Mouse (Mus musculus) intestine, postnatal 0 days (tissue): ENCODE results near the gene Gm12695. TPM values are rescaled to one million over a fixed set of nuclear protein-coding genes. Genes with fewer than 3 reads are reported as not detected.

ENCODE experiments used
- ATAC-seq: fragments of 200-750 bp; cut with Nextera tagmentation; 2 replicates; pipeline ENCODE4 v1.8.0; 2017; ENCODE audit warnings: mild to moderate bottlenecking, moderate TSS enrichment, moderate library complexity
- H3K27ac ChIP-seq: fragments of 300-500 bp; sonication (generic); 2 replicates; pipeline ENCODE4 v1.5.1; 2014; ENCODE audit warnings: mild to moderate bottlenecking, low read depth, low read length, moderate library complexity
- H3K27me3 ChIP-seq: fragments of 300-500 bp; sonication (generic); replicated peaks from 2 replicates; pipeline ENCODE4 v1.6.1; 2014; ENCODE audit warnings: low read length, mixed read lengths; ENCODE audit not compliant: control insufficient read depth, insufficient read depth
- H3K36me3 ChIP-seq: fragments of 300-500 bp; sonication (generic); 2 replicates; pipeline ENCODE4 v1.6.1; 2014; ENCODE audit warnings: mild to moderate bottlenecking, moderate library complexity; ENCODE audit not compliant: control insufficient read depth, insufficient read depth
- H3K4me1 ChIP-seq: fragments of 300-500 bp; sonication (generic); replicated peaks from 2 replicates; pipeline ENCODE4 v1.6.1; 2014; ENCODE audit warnings: antibody characterized with exemption, low read length, mixed read lengths; ENCODE audit not compliant: control insufficient read depth, insufficient read depth
- H3K4me2 ChIP-seq: fragments of 300-500 bp; sonication (generic); replicated peaks from 2 replicates; pipeline ENCODE4 v1.6.1; 2014; ENCODE audit warnings: low read depth, mild to moderate bottlenecking, moderate library complexity
- H3K4me3 ChIP-seq: fragments of 300-500 bp; sonication (generic); 2 replicates; pipeline ENCODE4 v1.5.1; 2014; ENCODE audit warnings: low read depth, low read length
- H3K9ac ChIP-seq: fragments of 300-500 bp; sonication (generic); 2 replicates; pipeline ENCODE4 v1.6.1; 2014; ENCODE audit warnings: mild to moderate bottlenecking, low read depth, low read length
- H3K9me3 ChIP-seq: fragments of 300-500 bp; sonication (generic); 2 replicates; pipeline ENCODE4 v1.6.1; 2016; ENCODE audit warnings: mixed run types; ENCODE audit not compliant: control insufficient read depth
- CTCF ChIP-seq: sonication (generic); IDR thresholded peaks from 2 replicates; pipeline ENCODE4 v1.5.1; 2016; ENCODE audit warnings: low read depth, mild to moderate bottlenecking, control low read depth, antibody characterized with exemption, moderate library complexity
- WGBS: fragments of 180-500 bp; shearing (Covaris S2); extraction: QIAGEN DNeasy Blood & Tissue Kit; methylation state at CpG from one replicate; pipeline ENCODE4 v1.1.7; 2014; 5-methylcytosine and 5-hydroxymethylcytosine counted together
- polyA plus RNA-seq: library from polyadenylated mRNA; unstranded; fragments of >200 nt; fragmentation: Nextera tagmentation; extraction: Ambion mirVana; gene quantifications from 2 replicates; pipeline ENCODE4 v1.2.1, GENCODE M21; 2015

Gene Gm12695
- polyA plus RNA-seq: not detected in 2 replicates

GRCm38 (mm10) chr4:96785086-96785485 lies at the start of gene Gm12695:
Gm12695 (minus strand) TSS chr4:96785186.
- Histone ChIP-seq H3K27ac (no peak within 1 kb of the TSS), H3K9ac (no peak within 1 kb of the TSS), H3K4me2 (no peak within 1 kb of the TSS), H3K27me3 (no peaks in the 10 kb centered on the region), H3K36me3 (no peaks in the 10 kb centered on the region), H3K4me3 (no peak within 1 kb of the TSS), H3K9me3 (no peaks in the 10 kb centered on the region), H3K4me1 (no peaks in the 10 kb centered on the region)
- TF ChIP-seq CTCF: no peak
- WGBS: 91% methylated on average over 3 of the region's 3 CpGs
- no peak for ATAC-seq

GRCm38 (mm10) chr4:96825540-96826045 lies 40.6 kb upstream of the Gm12695 start:
- Histone ChIP-seq H3K27me3 (no peaks in the 10 kb centered on the region), H3K9me3 (no peaks in the 10 kb centered on the region), H3K4me1 (no peaks in the 10 kb centered on the region), H3K27ac (no peak overlapping the region), H3K36me3 (no peaks in the 10 kb centered on the region), H3K9ac (no peak overlapping the region), H3K4me2 (no peak overlapping the region), H3K4me3 (no peak overlapping the region)
- ATAC-seq: no peak
- TF ChIP-seq CTCF: no peak
- WGBS: 81% methylated on average over 4 of the region's 4 CpGs

- Histone ChIP-seq H3K4me1 (no peaks in the 10 kb centered on the region), H3K27ac (no peak overlapping the region), H3K36me3 (no peaks in the 10 kb centered on the region), H3K9ac (no peak overlapping the region), H3K27me3 (no peaks in the 10 kb centered on the region), H3K4me2 (no peak overlapping the region), H3K9me3 (no peaks in the 10 kb centered on the region), H3K4me3 (no peak overlapping the region)
- TF ChIP-seq CTCF: no peak
- 52% methylated on average over 6 of the region's 6 CpGs for WGBS
- no peak for ATAC-seq
These were observed 22.1 kb upstream of the Gm12695 start for GRCm38 (mm10) chr4:96806824-96807808.

GRCm38 (mm10) chr4:96799380-96800157 lies 14.6 kb upstream of the Gm12695 start:
- Histone ChIP-seq H3K9me3 (no peaks in the 10 kb centered on the region), H3K4me2 (no peak overlapping the region), H3K4me3 (no peak overlapping the region), H3K4me1 (no peaks in the 10 kb centered on the region), H3K27ac (no peak overlapping the region), H3K9ac (no peak overlapping the region), H3K36me3 (no peaks in the 10 kb centered on the region), H3K27me3 (no peaks in the 10 kb centered on the region)
- WGBS: 47% methylated on average over 7 of the region's 7 CpGs
- ATAC-seq: no peak
- peak; percentile 66 for TF ChIP-seq CTCF

- no peak overlapping the region for H3K4me3 ChIP-seq
- H3K4me2 ChIP-seq: no peak overlapping the region
- no peak overlapping the region for H3K27ac ChIP-seq
- H3K4me1 ChIP-seq: no peaks in the 10 kb centered on the region
- WGBS: 58% methylated on average over 1 of the region's 1 CpGs
- TF ChIP-seq CTCF: no peak
- H3K36me3 ChIP-seq: no peaks in the 10 kb centered on the region
- no peaks in the 10 kb centered on the region for H3K9me3 ChIP-seq
- H3K27me3 ChIP-seq: no peaks in the 10 kb centered on the region
- ATAC-seq: no peak
- H3K9ac ChIP-seq: no peak overlapping the region
These were observed 12.6 kb upstream of the Gm12695 start for GRCm38 (mm10) chr4:96797583-96797982.

GRCm38 (mm10) chr4:96791301-96791700 lies 6.3 kb upstream of the Gm12695 start:
- H3K27me3 ChIP-seq: no peaks in the 10 kb centered on the region
- H3K36me3 ChIP-seq: no peaks in the 10 kb centered on the region
- no peak overlapping the region for H3K4me3 ChIP-seq
- TF ChIP-seq CTCF: no peak
- H3K4me1 ChIP-seq: no peaks in the 10 kb centered on the region
- no peak overlapping the region for H3K9ac ChIP-seq
- H3K4me2 ChIP-seq: no peak overlapping the region
- H3K27ac ChIP-seq: no peak overlapping the region
- H3K9me3 ChIP-seq: no peaks in the 10 kb centered on the region
- no peak for ATAC-seq
